Mouse (Mus musculus): ENCODE data around the gene Gm26920. TPM values are rescaled to one million over a fixed set of nuclear protein-coding genes. Genes with fewer than 3 reads are reported as not detected.

Gene Gm26920
- polyA plus RNA-seq, 1 experiment from 2014 or later: 6.9 TPM

GRCm38 (mm10) chr7:30048126-30048525, 42.1 kb downstream of the Gm26920 start:
- ATAC-seq (ENCODE audit: low FRiP score): no peak
- Histone ChIP-seq H3K9ac (no peak overlapping the region), H3K4me3 (replicated peaks) (no peak overlapping the region), H3K36me3 (replicated peaks) (no peaks in the 10 kb centered on the region; the same call in 1 of the 2 replicates), H3K27ac (no peak overlapping the region), H3K9me3 (no peaks in the 10 kb centered on the region), H3K27me3 (no peaks in the 10 kb centered on the region), H3K4me1 (peaks cover 11% of the 10 kb centered on the region), H3K4me2 (no peak overlapping the region)
- 90% methylated on average over 4 of the region's 4 CpGs for WGBS

- no peak overlapping the region for H3K9ac ChIP-seq
- WGBS: 62% methylated on average over 9 of the region's 9 CpGs
- ATAC-seq (ENCODE audit: low FRiP score): no peak
These were observed 45.9 kb downstream of the Gm26920 start for GRCm38 (mm10) chr7:30044354-30044753.

GRCm38 (mm10) chr7:30034331-30034730, 55.9 kb downstream of the Gm26920 start:
- no peak overlapping the region for H3K4me2 ChIP-seq
- H3K27me3 ChIP-seq: no peaks in the 10 kb centered on the region
- no peak overlapping the region for H3K9ac ChIP-seq
- whole genome bisulfite sequencing: 94% methylated on average over 12 of the region's 12 CpGs
- H3K9me3 ChIP-seq: no peaks in the 10 kb centered on the region
- no peak for ATAC-seq (ENCODE audit: low FRiP score)
- H3K27ac ChIP-seq: no peak overlapping the region
- H3K4me3 ChIP-seq (replicated peaks): no peak overlapping the region
- H3K36me3 ChIP-seq (replicated peaks): peaks cover 28% of the 10 kb centered on the region
- no peaks in the 10 kb centered on the region for H3K4me1 ChIP-seq

More at GRCm38 (mm10) chr7:30044354-30044753, 45.9 kb downstream of the Gm26920 start:
- Histone ChIP-seq H3K27me3 (no peaks in the 10 kb centered on the region), H3K4me3 (replicated peaks) (no peak overlapping the region), H3K9me3 (no peaks in the 10 kb centered on the region), H3K4me2 (no peak overlapping the region), H3K4me1 (no peaks in the 10 kb centered on the region), H3K27ac (no peak overlapping the region), H3K36me3 (replicated peaks) (no peaks in the 10 kb centered on the region; the same call in 1 of the 2 replicates)

- H3K4me2 ChIP-seq: no peak overlapping the region
- no peak overlapping the region for H3K27ac ChIP-seq
- ATAC-seq (ENCODE audit: low FRiP score): no peak
- no peaks in the 10 kb centered on the region for H3K9me3 ChIP-seq
- H3K4me1 ChIP-seq: no peaks in the 10 kb centered on the region
- H3K36me3 ChIP-seq (replicated peaks): peaks cover 18% of the 10 kb centered on the region
- H3K27me3 ChIP-seq: no peaks in the 10 kb centered on the region
- WGBS: 77% methylated on average over 3 of the region's 3 CpGs
- H3K4me3 ChIP-seq (replicated peaks): no peak overlapping the region
- no peak overlapping the region for H3K9ac ChIP-seq
These were observed 58.8 kb downstream of the Gm26920 start for GRCm38 (mm10) chr7:30031379-30031778.

- Histone ChIP-seq H3K4me2 (no peak overlapping the region), H3K4me3 (replicated peaks) (no peak overlapping the region), H3K27me3 (no peaks in the 10 kb centered on the region), H3K9me3 (no peaks in the 10 kb centered on the region), H3K27ac (no peak overlapping the region), H3K36me3 (replicated peaks) (peaks cover 22% of the 10 kb centered on the region), H3K4me1 (no peaks in the 10 kb centered on the region), H3K9ac (no peak overlapping the region)
- WGBS: 56% methylated on average over 6 of the region's 6 CpGs
- ATAC-seq (ENCODE audit: low FRiP score): no peak
These were observed 59.5 kb downstream of the Gm26920 start for GRCm38 (mm10) chr7:30030677-30031076.

GRCm38 (mm10) chr7:30028572-30028971, 61.6 kb downstream of the Gm26920 start:
- Histone ChIP-seq H3K9ac (no peak overlapping the region), H3K27ac (no peak overlapping the region), H3K9me3 (no peaks in the 10 kb centered on the region), H3K4me2 (no peak overlapping the region), H3K4me3 (replicated peaks) (no peak overlapping the region), H3K36me3 (replicated peaks) (peaks cover 41% of the 10 kb centered on the region), H3K27me3 (no peaks in the 10 kb centered on the region), H3K4me1 (no peaks in the 10 kb centered on the region)
- no peak for ATAC-seq (ENCODE audit: low FRiP score)
- 89% methylated on average over 3 of the region's 3 CpGs for WGBS

- H3K4me1 ChIP-seq: no peaks in the 10 kb centered on the region
- no peak overlapping the region for H3K27ac ChIP-seq
- no peak overlapping the region for H3K4me3 ChIP-seq (replicated peaks)
- no peaks in the 10 kb centered on the region for H3K9me3 ChIP-seq
- H3K27me3 ChIP-seq: no peaks in the 10 kb centered on the region
- no peak for ATAC-seq (ENCODE audit: low FRiP score)
- peaks cover 53% of the 10 kb centered on the region for H3K36me3 ChIP-seq (replicated peaks)
- WGBS: 74% methylated on average over 4 of the region's 4 CpGs
- H3K9ac ChIP-seq: no peak overlapping the region
- H3K4me2 ChIP-seq: no peak overlapping the region
These were observed 62.9 kb downstream of the Gm26920 start for GRCm38 (mm10) chr7:30027331-30027730.

GRCm38 (mm10) chr7:30025358-30025757, 64.9 kb downstream of the Gm26920 start:
- H3K4me1 ChIP-seq: no peaks in the 10 kb centered on the region
- no peak overlapping the region for H3K9ac ChIP-seq
- no peak overlapping the region for H3K27ac ChIP-seq
- H3K27me3 ChIP-seq: no peaks in the 10 kb centered on the region
- WGBS: 83% methylated on average over 5 of the region's 5 CpGs
- H3K4me3 ChIP-seq (replicated peaks): no peak overlapping the region
- ATAC-seq (ENCODE audit: low FRiP score): no peak
- no peak overlapping the region for H3K4me2 ChIP-seq
- H3K36me3 ChIP-seq (replicated peaks): peaks cover 70% of the 10 kb centered on the region
- no peaks in the 10 kb centered on the region for H3K9me3 ChIP-seq

- H3K27ac ChIP-seq: no peak overlapping the region
- H3K4me2 ChIP-seq: no peak overlapping the region
- no peaks in the 10 kb centered on the region for H3K4me1 ChIP-seq
- WGBS: 93% methylated on average over 8 of the region's 8 CpGs
- no peak overlapping the region for H3K9ac ChIP-seq
- no peaks in the 10 kb centered on the region for H3K27me3 ChIP-seq
- H3K36me3 ChIP-seq (replicated peaks): peaks cover 83% of the 10 kb centered on the region
- H3K4me3 ChIP-seq (replicated peaks): no peak overlapping the region
- H3K9me3 ChIP-seq: no peaks in the 10 kb centered on the region
- ATAC-seq (ENCODE audit: low FRiP score): no peak
These were observed 66.4 kb downstream of the Gm26920 start for GRCm38 (mm10) chr7:30023800-30024199.

GRCm38 (mm10) chr7:30023324-30023723, 66.9 kb downstream of the Gm26920 start:
- no peaks in the 10 kb centered on the region for H3K9me3 ChIP-seq
- H3K27ac ChIP-seq: no peak overlapping the region
- no peaks in the 10 kb centered on the region for H3K4me1 ChIP-seq
- no peak overlapping the region for H3K4me3 ChIP-seq (replicated peaks)
- no peak overlapping the region for H3K9ac ChIP-seq
- ATAC-seq (ENCODE audit: low FRiP score): no peak
- H3K27me3 ChIP-seq: no peaks in the 10 kb centered on the region
- no peak overlapping the region for H3K4me2 ChIP-seq
- WGBS: 95% methylated on average over 9 of the region's 9 CpGs
- peaks cover 87% of the 10 kb centered on the region for H3K36me3 ChIP-seq (replicated peaks)

- 92% methylated on average over 2 of the region's 2 CpGs for WGBS
- Histone ChIP-seq H3K9me3 (no peaks in the 10 kb centered on the region), H3K27ac (no peak overlapping the region), H3K4me2 (no peak overlapping the region), H3K36me3 (replicated peaks) (peaks cover 92% of the 10 kb centered on the region), H3K4me3 (replicated peaks) (no peak overlapping the region), H3K4me1 (no peaks in the 10 kb centered on the region), H3K9ac (no peak overlapping the region), H3K27me3 (no peaks in the 10 kb centered on the region)
- ATAC-seq (ENCODE audit: low FRiP score): no peak
These were observed 70.7 kb downstream of the Gm26920 start for GRCm38 (mm10) chr7:30019543-30019942.

GRCm38 (mm10) chr7:30017226-30017625, 73.0 kb downstream of the Gm26920 start:
- Histone ChIP-seq H3K27ac (no peak overlapping the region), H3K9me3 (no peaks in the 10 kb centered on the region), H3K4me3 (replicated peaks) (no peak overlapping the region), H3K4me1 (no peaks in the 10 kb centered on the region), H3K9ac (no peak overlapping the region), H3K36me3 (replicated peaks) (peaks cover 82% of the 10 kb centered on the region), H3K4me2 (no peak overlapping the region), H3K27me3 (no peaks in the 10 kb centered on the region)
- no peak for ATAC-seq (ENCODE audit: low FRiP score)
- 95% methylated on average over 6 of the region's 6 CpGs for WGBS

GRCm38 (mm10) chr7:30012956-30013363, 77.2 kb downstream of the Gm26920 start:
- no peak overlapping the region for H3K9ac ChIP-seq
- H3K4me2 ChIP-seq: no peak overlapping the region
- no peaks in the 10 kb centered on the region for H3K9me3 ChIP-seq
- 80% methylated on average over 4 of the region's 4 CpGs for WGBS
- no peaks in the 10 kb centered on the region for H3K27me3 ChIP-seq
- H3K27ac ChIP-seq: no peak overlapping the region
- no peak for ATAC-seq (ENCODE audit: low FRiP score)
- peaks cover 64% of the 10 kb centered on the region for H3K36me3 ChIP-seq (replicated peaks)
- peaks cover 15% of the 10 kb centered on the region; the same call in 1 of the 2 replicates for H3K4me1 ChIP-seq
- no peak overlapping the region for H3K4me3 ChIP-seq (replicated peaks)

Data from forebrain, embryonic 12.5 days (tissue).